In the genomic region with DNA sequence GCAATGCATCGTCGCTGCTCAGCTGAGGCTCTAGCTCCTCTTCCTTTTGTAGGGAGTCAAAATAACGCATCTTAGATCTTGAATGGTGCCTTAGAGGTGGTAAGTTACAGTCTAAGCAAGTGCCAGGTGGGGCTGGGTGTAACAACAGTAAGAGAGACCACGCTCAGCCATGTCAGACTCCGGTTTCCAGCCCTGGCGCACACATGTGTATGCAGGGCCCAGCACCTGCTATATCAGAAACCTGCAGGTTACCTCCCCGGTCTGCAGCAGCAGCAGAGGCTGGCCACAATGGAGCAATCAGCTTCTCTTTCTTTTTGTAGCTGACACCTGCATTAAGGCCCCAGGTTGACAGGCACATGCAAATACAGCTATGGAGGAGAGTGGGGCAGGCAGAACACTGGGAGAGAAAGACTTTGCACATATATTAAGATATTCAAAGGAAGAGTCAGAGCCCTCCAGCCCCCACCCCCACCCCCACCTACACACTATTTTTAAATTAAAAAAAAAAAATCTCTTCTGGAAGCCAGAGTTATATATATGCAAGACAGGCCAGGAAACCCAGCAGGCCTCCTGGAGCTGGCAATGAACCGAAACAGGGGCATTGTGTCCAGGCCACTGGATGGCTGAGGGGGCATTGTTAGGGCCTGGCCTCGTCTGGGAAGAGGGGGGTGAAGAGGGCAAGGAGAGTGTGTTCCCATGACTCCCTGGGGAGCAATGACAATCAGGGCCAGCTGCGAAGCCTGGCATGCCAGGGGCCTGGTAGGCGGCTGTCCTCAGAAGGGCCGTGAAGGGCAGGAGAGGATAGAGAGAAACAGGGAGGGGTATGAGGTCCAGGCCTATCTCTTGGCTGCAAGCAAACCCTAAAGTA, we compare ENCODE assay signal across 15 mouse cellular contexts. TPM values are rescaled to one million over a fixed set of nuclear protein-coding genes. Genes with fewer than 3 reads are reported as not detected.
DNase-seq lines count a peak whose midpoint lies in the region; ATAC-seq and TF ChIP-seq lines count a peak whose summit lies in the region.
"Had no signal": no experiment of that assay in that cellular context is flagged by ENCODE, and none has a peak within 500 bp of the region (broad histone marks: within the 10 kb centered on the region; RNA-seq: fewer than 3 reads in every experiment).

No protein-coding gene starts in this region.

- no peaks in the 10 kb centered on the region for H3K27me3 ChIP-seq in heart, postnatal 0 days (ENCODE audit: control insufficient read depth, insufficient read depth, low read length)
- no peaks in the 10 kb centered on the region for H3K27me3 ChIP-seq in forebrain, embryonic 11.5 days (ENCODE audit: control insufficient read depth, insufficient read depth, low read length)
- no peaks in the 10 kb centered on the region for H3K27me3 ChIP-seq in midbrain, embryonic 13.5 days

- H3K4me2 ChIP-seq in heart, postnatal 0 days (ENCODE audit: low read depth, low read length): no peak overlapping the region
- H3K4me2 ChIP-seq in forebrain, embryonic 11.5 days (ENCODE audit: low read depth, low read length, severe bottlenecking): no peak overlapping the region
- no peak overlapping the region for H3K4me2 ChIP-seq in midbrain, embryonic 13.5 days (replicated peaks)

- H3K9ac ChIP-seq in heart, postnatal 0 days (replicated peaks; ENCODE audit: low read depth, low read length): no peak overlapping the region
- H3K9ac ChIP-seq in forebrain, embryonic 11.5 days (ENCODE audit: low read length): peak overlapping the region; percentile 12
- H3K9ac ChIP-seq in midbrain, embryonic 13.5 days (replicated peaks): 0 out of 2 replicates have a peak overlapping the region, but pooled peaks have one; percentile 42

- DNase-seq in heart, postnatal 0 days (ENCODE audit: low spot score): no peak
- no peak for DNase-seq in heart, postnatal 36 days
- DNase-seq in forebrain, embryonic 11.5 days (ENCODE audit: low spot score): no peak
- DNase-seq in thymus, postnatal 14 days: peak; percentile 72
- no peak for DNase-seq in spleen, postnatal 4 days (ENCODE audit: low spot score in 2 of 2)
- DNase-seq in kidney, postnatal 25 days: no peak
- DNase-seq in c-Kit-positive CD71-positive TER-119-positive erythroid progenitor cells, embryonic 14.5 days (ENCODE audit: low spot score): no peak
- DNase-seq: cerebellum, adult 2 months; right cerebral cortex, adult 18-20 months had no signal

- H3K4me3 ChIP-seq in heart, postnatal 0 days (ENCODE audit: low read depth, low read length): no peak overlapping the region
- no peak overlapping the region for H3K4me3 ChIP-seq in forebrain, embryonic 11.5 days (ENCODE audit: low read depth, low read length)
- no peak overlapping the region for H3K4me3 ChIP-seq in midbrain, embryonic 13.5 days (replicated peaks)

- 60% methylated on average over 12 of the region's 12 CpGs for WGBS in heart, postnatal 0 days
- WGBS in forebrain, embryonic 11.5 days: 32% methylated on average over 12 of the region's 12 CpGs
- 18% methylated on average over 12 of the region's 12 CpGs for WGBS in midbrain, embryonic 13.5 days

- peak; percentile 61; the same call in 1 of the 2 replicates for ATAC-seq in heart, postnatal 0 days (ENCODE audit: insufficient read depth, low read depth)
- peak; percentile 64; the same call in 1 of the 2 replicates for ATAC-seq in forebrain, embryonic 11.5 days (replicated peaks; ENCODE audit: low FRiP score)
- peak; percentile 85 for ATAC-seq in midbrain, embryonic 13.5 days
- ATAC-seq: activated CD4-positive, CD25-positive, alpha-beta regulatory T cell, adult 4 months; CD4-positive, CD25-positive, alpha-beta regulatory T cell, adult 4 months had no signal

- H3K4me1 ChIP-seq in heart, postnatal 0 days (ENCODE audit: control insufficient read depth, insufficient read depth): peaks cover 5% of the 10 kb centered on the region; the same call in 1 of the 2 replicates
- H3K4me1 ChIP-seq in forebrain, embryonic 11.5 days (replicated peaks; ENCODE audit: control insufficient read depth, insufficient read depth, low read length): peaks cover 8% of the 10 kb centered on the region
- H3K4me1 ChIP-seq in midbrain, embryonic 13.5 days (replicated peaks): peaks cover 27% of the 10 kb centered on the region

- intact Hi-C loops in heart, postnatal 36 days (cut with DNase I): no loop called here

- no peaks in the 10 kb centered on the region for H3K36me3 ChIP-seq in heart, postnatal 0 days (replicated peaks; ENCODE audit: control insufficient read depth, insufficient read depth, low read length)
- no peaks in the 10 kb centered on the region for H3K36me3 ChIP-seq in forebrain, embryonic 11.5 days (ENCODE audit: control insufficient read depth, insufficient read depth, low read length)
- H3K36me3 ChIP-seq in midbrain, embryonic 13.5 days: no peaks in the 10 kb centered on the region

- H3K9me3 ChIP-seq in heart, postnatal 0 days (replicated peaks; ENCODE audit: control insufficient read depth, low read length): no peaks in the 10 kb centered on the region
- no peaks in the 10 kb centered on the region for H3K9me3 ChIP-seq in forebrain, embryonic 11.5 days (ENCODE audit: control insufficient read depth, low read length)
- no peaks in the 10 kb centered on the region for H3K9me3 ChIP-seq in midbrain, embryonic 13.5 days

- no peak overlapping the region for H3K27ac ChIP-seq in heart, postnatal 0 days (ENCODE audit: low read depth)
- H3K27ac ChIP-seq in forebrain, embryonic 11.5 days (ENCODE audit: low read depth, low read length): peak overlapping the region; percentile 57; the same call in 1 of the 2 replicates
- peak overlapping the region; percentile 76 for H3K27ac ChIP-seq in midbrain, embryonic 13.5 days

- TF ChIP-seq CTCF in heart, postnatal 0 days (IDR thresholded peaks at IDR 0.05; ENCODE audit: low read depth): no peak

- no peak for TF ChIP-seq EP300 in heart, postnatal 0 days (IDR thresholded peaks at IDR 0.05; ENCODE audit: low read depth)

RNA-seq across cellular contexts. Expression of a gene that starts 7.4 kb away (rescaled TPM):
- total RNA-seq in heart, postnatal 0 days (2014; rRNA removed; ENCODE audit: low replicate concordance): 8.4 and 11.0 TPM in 2 replicates
- polyA plus RNA-seq in heart, postnatal 0 days (2015; fragmentation: Nextera tagmentation; extraction: Ambion mirVana): 6.1 and 6.4 TPM in 2 replicates
- under 1 TPM; 0.61 to 0.73 TPM for total RNA-seq in heart, postnatal 36 days (2021)
- polyA plus RNA-seq in forebrain, embryonic 11.5 days (2014; fragmentation: Nextera tagmentation; extraction: Ambion mirVana): 17.6 and 18.6 TPM in 2 replicates
- polyA plus RNA-seq in midbrain, embryonic 13.5 days (2015; fragmentation: Nextera tagmentation; extraction: Ambion mirVana): 13.6 and 15.2 TPM in 2 replicates

RNA-seq across cellular contexts. Expression of a gene that starts 18.4 kb away (rescaled TPM):
- 2.8 and 3.9 TPM in 2 replicates for total RNA-seq in heart, postnatal 0 days (2014; rRNA removed; ENCODE audit: low replicate concordance)
- 1.3 and 2.0 TPM in 2 replicates for polyA plus RNA-seq in heart, postnatal 0 days (2015; fragmentation: Nextera tagmentation; extraction: Ambion mirVana)
- total RNA-seq in heart, postnatal 36 days (2021): under 1 TPM; 0.14 to 0.47 TPM
- 5.5 and 7.6 TPM in 2 replicates for polyA plus RNA-seq in forebrain, embryonic 11.5 days (2014; fragmentation: Nextera tagmentation; extraction: Ambion mirVana)
- polyA plus RNA-seq in midbrain, embryonic 13.5 days (2015; fragmentation: Nextera tagmentation; extraction: Ambion mirVana): 13.4 and 14.5 TPM in 2 replicates

RNA-seq across cellular contexts. Expression of a gene that starts 25.5 kb away (rescaled TPM):
- total RNA-seq in heart, postnatal 0 days (2014; rRNA removed; ENCODE audit: low replicate concordance): 0.23 TPM in 1 of 2 replicates, not detected in the other
- not detected in 2 replicates for polyA plus RNA-seq in heart, postnatal 0 days (2015; fragmentation: Nextera tagmentation; extraction: Ambion mirVana)
- total RNA-seq in heart, postnatal 36 days (2021): not detected
- polyA plus RNA-seq in forebrain, embryonic 11.5 days (2014; fragmentation: Nextera tagmentation; extraction: Ambion mirVana): 0.41 and 0.77 TPM in 2 replicates
- 0.26 and 0.55 TPM in 2 replicates for polyA plus RNA-seq in midbrain, embryonic 13.5 days (2015; fragmentation: Nextera tagmentation; extraction: Ambion mirVana)
- total RNA-seq: hematopoietic stem cell, adult 5-6 weeks; megakaryocyte progenitor cell, adult 5-6 weeks had no signal
- polyA plus RNA-seq: activated CD4-positive, CD25-positive, alpha-beta regulatory T cell, adult 4 months; CD4-positive, CD25-positive, alpha-beta regulatory T cell, adult 4 months; large intestine, adult 2 months had no signal

RNA-seq across cellular contexts. Expression of a gene that starts 26.4 kb away (rescaled TPM):
- total RNA-seq in heart, postnatal 0 days (2014; rRNA removed; ENCODE audit: low replicate concordance): 29.4 and 97.5 TPM in 2 replicates
- polyA plus RNA-seq in heart, postnatal 0 days (2015; fragmentation: Nextera tagmentation; extraction: Ambion mirVana): 40.0 and 42.7 TPM in 2 replicates
- 10 to 100 TPM; 27.8 to 28.3 TPM for total RNA-seq in heart, postnatal 36 days (2021)
- polyA plus RNA-seq in forebrain, embryonic 11.5 days (2014; fragmentation: Nextera tagmentation; extraction: Ambion mirVana): 10.0 and 10.6 TPM in 2 replicates
- 12.3 and 13.4 TPM in 2 replicates for polyA plus RNA-seq in midbrain, embryonic 13.5 days (2015; fragmentation: Nextera tagmentation; extraction: Ambion mirVana)

RNA-seq across cellular contexts. Expression of a gene that starts 30.2 kb away (rescaled TPM):
- total RNA-seq in heart, postnatal 0 days (2014; rRNA removed; ENCODE audit: low replicate concordance): 2.0 TPM in 1 of 2 replicates, not detected in the other
- polyA plus RNA-seq in heart, postnatal 0 days (2015; fragmentation: Nextera tagmentation; extraction: Ambion mirVana): 0.70 and 1.1 TPM in 2 replicates
- total RNA-seq in heart, postnatal 36 days (2021): not detected
- polyA plus RNA-seq in forebrain, embryonic 11.5 days (2014; fragmentation: Nextera tagmentation; extraction: Ambion mirVana): 2.3 and 4.5 TPM in 2 replicates
- 1.8 and 2.0 TPM in 2 replicates for polyA plus RNA-seq in midbrain, embryonic 13.5 days (2015; fragmentation: Nextera tagmentation; extraction: Ambion mirVana)
- total RNA-seq: hematopoietic stem cell, adult 5-6 weeks; megakaryocyte progenitor cell, adult 5-6 weeks had no signal
- polyA plus RNA-seq: activated CD4-positive, CD25-positive, alpha-beta regulatory T cell, adult 4 months; CD4-positive, CD25-positive, alpha-beta regulatory T cell, adult 4 months; large intestine, adult 2 months had no signal
